Mouse (Mus musculus): ENCODE data around the gene Mob3a. TPM values are rescaled to one million over a fixed set of nuclear protein-coding genes. Genes with fewer than 3 reads are reported as not detected.
A peak's percentile ranks its signal among the peaks of the same experiment; 100 is the strongest.

Gene Mob3a
- polyA plus RNA-seq, 1 experiment from 2014 or later: 42.3 TPM

DNA sequence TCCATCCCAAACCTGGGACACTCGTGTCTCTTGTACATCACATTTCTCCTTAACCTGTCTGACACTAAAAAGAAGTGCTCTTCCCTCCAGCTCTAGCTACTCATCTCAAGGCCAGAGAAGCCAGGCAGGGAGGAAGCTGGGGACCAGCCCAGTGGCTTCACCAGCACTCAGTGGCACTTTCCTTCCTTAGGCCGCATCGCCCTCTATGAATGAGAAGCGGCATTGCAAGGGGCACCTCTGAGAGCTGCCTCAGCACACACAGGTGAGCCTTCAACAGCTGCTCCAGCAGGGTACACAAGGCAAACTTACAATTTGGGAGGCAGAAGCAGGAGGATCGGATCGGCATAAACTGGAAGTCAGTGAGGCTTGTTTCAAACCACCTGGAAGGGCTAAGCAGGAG is 17.6 kb downstream of the Mob3a start:
- Histone ChIP-seq H3K27ac (ENCODE audit: low read length) (no peak overlapping the region), H3K27me3 (ENCODE audit: control insufficient read depth, insufficient read depth, low read depth, low read length) (no peaks in the 10 kb centered on the region), H3K4me3 (ENCODE audit: low read length) (no peak overlapping the region), H3K4me2 (ENCODE audit: low read depth, low read length) (no peak overlapping the region), H3K9me3 (ENCODE audit: control insufficient read depth, low read length) (no peaks in the 10 kb centered on the region), H3K9ac (ENCODE audit: low read length) (no peak overlapping the region), H3K36me3 (ENCODE audit: control insufficient read depth, insufficient read depth, low read length) (peaks cover 19% of the 10 kb centered on the region), H3K4me1 (replicated peaks; ENCODE audit: control insufficient read depth, insufficient read depth, low read length) (peaks cover 5% of the 10 kb centered on the region)
- ATAC-seq (ENCODE audit: low read depth): no peak; the same call in 1 of the 2 replicates
- WGBS: 62% methylated on average over 6 of the region's 6 CpGs

DNA sequence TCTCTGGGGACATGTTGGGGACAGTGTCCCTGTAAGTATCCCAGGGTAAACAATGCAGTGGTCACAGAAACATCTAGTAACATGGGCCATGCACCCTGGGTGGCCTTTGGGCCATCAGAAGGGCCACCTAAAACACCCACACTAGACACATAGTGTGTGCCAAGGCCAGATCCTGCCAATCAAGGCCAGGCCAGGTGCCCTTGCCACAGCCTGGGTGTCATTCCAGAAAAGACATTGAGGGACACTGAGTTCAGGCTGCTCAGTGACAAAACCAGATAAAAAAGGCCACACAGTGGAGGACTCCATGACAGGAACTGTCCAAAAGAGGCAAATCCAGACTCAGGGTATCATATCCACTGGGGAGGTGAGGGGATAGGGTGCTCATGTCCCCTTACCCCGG is 18.1 kb downstream of the Mob3a start:
- Histone ChIP-seq H3K4me2 (ENCODE audit: low read depth, low read length) (no peak overlapping the region), H3K4me3 (ENCODE audit: low read length) (no peak overlapping the region), H3K9me3 (ENCODE audit: control insufficient read depth, low read length) (no peaks in the 10 kb centered on the region), H3K9ac (ENCODE audit: low read length) (no peak overlapping the region), H3K36me3 (ENCODE audit: control insufficient read depth, insufficient read depth, low read length) (peaks cover 17% of the 10 kb centered on the region), H3K27ac (ENCODE audit: low read length) (no peak overlapping the region), H3K27me3 (ENCODE audit: control insufficient read depth, insufficient read depth, low read depth, low read length) (no peaks in the 10 kb centered on the region), H3K4me1 (replicated peaks; ENCODE audit: control insufficient read depth, insufficient read depth, low read length) (peaks cover 11% of the 10 kb centered on the region)
- WGBS: 96% methylated on average over 1 of the region's 1 CpGs
- ATAC-seq (ENCODE audit: low read depth): no peak

GRCm38 (mm10) chr10:80682003-80682402 is 19.8 kb downstream of the Mob3a start:
- 93% methylated on average over 6 of the region's 6 CpGs for WGBS
- no peak overlapping the region for H3K4me2 ChIP-seq (ENCODE audit: low read depth, low read length)
- no peaks in the 10 kb centered on the region for H3K9me3 ChIP-seq (ENCODE audit: control insufficient read depth, low read length)
- H3K36me3 ChIP-seq (ENCODE audit: control insufficient read depth, insufficient read depth, low read length): peaks cover 15% of the 10 kb centered on the region
- H3K27ac ChIP-seq (ENCODE audit: low read length): no peak overlapping the region
- no peaks in the 10 kb centered on the region for H3K27me3 ChIP-seq (ENCODE audit: control insufficient read depth, insufficient read depth, low read depth, low read length)
- no peak overlapping the region for H3K9ac ChIP-seq (ENCODE audit: low read length)
- H3K4me1 ChIP-seq (replicated peaks; ENCODE audit: control insufficient read depth, insufficient read depth, low read length): peaks cover 27% of the 10 kb centered on the region
- H3K4me3 ChIP-seq (ENCODE audit: low read length): no peak overlapping the region
- ATAC-seq (ENCODE audit: low read depth): no peak

DNA sequence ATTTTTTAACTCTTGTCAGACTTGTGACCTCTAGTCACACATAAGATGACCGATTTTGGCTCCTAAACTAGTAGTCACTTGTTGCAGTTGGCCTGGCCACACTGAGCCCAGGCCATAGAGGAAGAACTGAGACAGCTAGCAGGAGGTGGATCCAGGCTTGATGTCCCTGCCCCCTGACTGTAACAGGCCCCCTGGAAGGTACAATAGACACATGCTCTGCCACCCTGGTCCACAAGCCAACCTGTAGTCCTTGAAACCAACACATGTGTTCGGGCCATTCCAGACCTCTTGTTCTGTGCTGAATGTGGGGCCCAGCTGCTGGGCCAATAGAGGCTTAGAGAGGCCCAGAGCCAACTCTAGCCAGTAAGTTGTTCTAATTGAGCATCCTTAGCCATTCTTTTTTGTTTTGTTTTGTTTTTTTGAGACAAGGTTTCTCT is 21.5 kb downstream of the Mob3a start:
- Histone ChIP-seq H3K36me3 (ENCODE audit: control insufficient read depth, insufficient read depth, low read length) (peaks cover under 1% of the 10 kb centered on the region; the same call in 1 of the 2 replicates), H3K27ac (ENCODE audit: low read length) (no peak overlapping the region), H3K4me1 (replicated peaks; ENCODE audit: control insufficient read depth, insufficient read depth, low read length) (peaks cover 27% of the 10 kb centered on the region), H3K4me3 (ENCODE audit: low read length) (no peak overlapping the region), H3K4me2 (ENCODE audit: low read depth, low read length) (no peak overlapping the region), H3K9ac (ENCODE audit: low read length) (no peak overlapping the region), H3K9me3 (ENCODE audit: control insufficient read depth, low read length) (no peaks in the 10 kb centered on the region), H3K27me3 (ENCODE audit: control insufficient read depth, insufficient read depth, low read depth, low read length) (no peaks in the 10 kb centered on the region)
- ATAC-seq (ENCODE audit: low read depth): no peak
- WGBS: 60% methylated on average over 2 of the region's 2 CpGs

- H3K4me3 ChIP-seq (ENCODE audit: low read length): no peak overlapping the region
- H3K9ac ChIP-seq (ENCODE audit: low read length): no peak overlapping the region
- no peaks in the 10 kb centered on the region for H3K36me3 ChIP-seq (ENCODE audit: control insufficient read depth, insufficient read depth, low read length)
- H3K27ac ChIP-seq (ENCODE audit: low read length): peak overlapping the region; percentile 98
- no peak for ATAC-seq (ENCODE audit: low read depth)
- WGBS: 49% methylated on average over 9 of the region's 9 CpGs
- no peak overlapping the region for H3K4me2 ChIP-seq (ENCODE audit: low read depth, low read length)
- H3K9me3 ChIP-seq (ENCODE audit: control insufficient read depth, low read length): no peaks in the 10 kb centered on the region
- H3K27me3 ChIP-seq (ENCODE audit: control insufficient read depth, insufficient read depth, low read depth, low read length): no peaks in the 10 kb centered on the region
- peaks cover 31% of the 10 kb centered on the region for H3K4me1 ChIP-seq (replicated peaks; ENCODE audit: control insufficient read depth, insufficient read depth, low read length)
Observed at GRCm38 (mm10) chr10:80679556-80680259, 22.1 kb downstream of the Mob3a start.

DNA sequence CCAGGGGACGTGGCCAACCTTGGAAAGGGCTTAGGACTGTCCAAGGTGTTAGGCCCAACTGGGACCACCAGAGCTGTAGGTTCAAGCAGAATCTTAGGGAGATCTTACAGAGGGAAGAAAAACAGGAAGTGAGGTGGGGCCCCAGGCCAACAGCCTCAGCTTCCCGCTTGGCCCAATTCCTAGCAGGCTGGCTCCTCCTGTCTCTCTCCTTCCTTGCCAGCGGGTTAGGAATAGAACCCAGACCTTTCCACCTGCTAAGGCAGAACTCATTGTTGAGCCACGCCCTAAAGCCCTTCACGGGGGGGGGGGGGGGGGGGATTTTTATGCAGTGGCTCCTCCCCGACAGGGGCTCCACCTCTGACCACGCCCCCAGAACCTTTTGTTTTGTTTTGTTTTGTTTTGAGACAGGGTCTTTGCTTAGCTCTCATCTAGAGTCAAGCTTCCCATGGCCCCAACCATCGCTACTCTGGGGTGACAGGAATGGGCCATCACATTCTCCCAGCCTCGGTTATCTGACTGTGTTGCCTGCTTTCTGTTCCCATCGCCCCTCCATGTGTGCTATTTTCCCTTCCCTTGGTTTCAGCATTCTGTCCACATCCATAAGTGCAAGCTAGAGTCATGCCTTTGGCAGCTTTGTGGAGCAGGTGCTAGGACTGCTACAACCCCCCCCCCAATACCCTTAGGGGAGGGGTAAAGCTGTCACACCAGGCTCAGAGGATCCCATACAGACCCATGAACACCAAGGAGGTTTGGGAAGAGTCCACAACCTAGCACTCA is 23.0 kb downstream of the Mob3a start:
- Histone ChIP-seq H3K9ac (ENCODE audit: low read length) (peak overlapping the region; percentile 80; the same call in 1 of the 2 replicates), H3K9me3 (ENCODE audit: control insufficient read depth, low read length) (no peaks in the 10 kb centered on the region), H3K27ac (ENCODE audit: low read length) (peak overlapping the region; percentile 98), H3K4me3 (ENCODE audit: low read length) (no peak overlapping the region), H3K27me3 (ENCODE audit: control insufficient read depth, insufficient read depth, low read depth, low read length) (no peaks in the 10 kb centered on the region), H3K4me1 (replicated peaks; ENCODE audit: control insufficient read depth, insufficient read depth, low read length) (peaks cover 40% of the 10 kb centered on the region), H3K4me2 (ENCODE audit: low read depth, low read length) (peak overlapping the region; percentile 71), H3K36me3 (ENCODE audit: control insufficient read depth, insufficient read depth, low read length) (no peaks in the 10 kb centered on the region)
- 35% methylated on average over 10 of the region's 10 CpGs for WGBS
- ATAC-seq (ENCODE audit: low read depth): peak; percentile 2; the same call in 1 of the 2 replicates

DNA sequence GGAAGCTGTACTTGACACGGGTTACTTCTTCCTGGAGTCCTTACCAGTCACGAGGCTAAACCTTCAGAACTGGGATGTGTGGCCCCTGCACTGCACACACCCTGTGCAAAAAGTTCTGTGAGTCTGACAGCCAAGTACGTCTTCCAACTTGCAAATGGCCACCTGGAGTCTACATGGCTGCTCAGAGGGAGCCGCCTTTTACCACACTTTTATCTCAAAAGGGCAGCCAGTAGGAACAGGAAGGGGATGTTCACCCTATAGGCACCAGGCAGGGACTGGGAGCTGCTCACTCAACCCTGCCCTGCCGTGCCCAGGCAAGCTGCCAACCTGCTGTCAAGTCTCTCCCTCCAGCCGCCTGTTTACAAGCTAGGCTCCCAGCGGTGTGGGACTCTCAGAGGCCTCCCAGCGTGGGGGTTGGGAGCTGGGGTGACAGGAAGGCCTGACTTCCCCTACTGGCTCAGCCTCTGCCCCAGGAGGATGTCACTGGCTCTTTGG is 23.8 kb downstream of the Mob3a start, which contains the start of gene Mknk2:
Gene Mknk2 (minus strand): TSS at position 171 of the 495 bp plus-strand sequence.
- ATAC-seq (ENCODE audit: low read depth): peak; percentile 67
- H3K4me1 ChIP-seq (replicated peaks; ENCODE audit: control insufficient read depth, insufficient read depth, low read length): peaks cover 46% of the 10 kb centered on the region
- WGBS: 2% methylated on average over 8 of the region's 8 CpGs

DNA sequence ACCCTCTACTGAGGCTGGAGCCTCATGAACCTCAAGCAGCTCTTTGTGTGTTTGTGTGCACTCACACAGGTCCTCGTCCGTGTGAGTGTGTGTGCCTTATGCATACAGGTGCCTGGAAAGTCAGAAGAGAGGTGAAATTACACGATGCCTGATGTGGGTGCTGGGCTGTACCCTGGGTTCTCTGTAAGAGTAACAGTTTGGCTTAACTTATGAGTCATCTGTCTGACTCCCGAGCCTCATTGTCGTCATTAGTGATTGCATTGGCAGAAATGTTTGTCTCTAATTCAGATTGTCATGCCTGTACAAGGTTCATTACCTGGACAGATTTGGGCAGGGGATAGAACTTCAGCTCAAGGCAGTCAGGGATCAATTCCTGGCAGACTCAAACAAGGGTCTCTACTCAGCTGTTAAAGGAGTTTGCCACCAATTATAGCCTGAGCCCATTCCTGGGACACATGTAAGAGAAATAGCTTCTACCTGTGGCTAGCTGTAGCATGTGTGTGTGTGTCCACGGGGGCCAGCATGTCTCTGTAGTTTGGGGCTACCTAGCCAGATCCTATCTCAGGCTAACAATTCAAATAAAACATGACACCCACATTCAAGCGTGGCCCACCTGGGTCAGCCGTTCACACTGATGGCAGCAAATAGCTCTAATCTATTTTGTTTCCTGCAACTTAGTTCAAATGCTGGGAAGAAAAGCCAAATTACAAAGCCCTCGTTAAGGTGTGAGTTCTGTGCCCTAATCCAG is 24.5 kb downstream of the Mob3a start:
- ATAC-seq (ENCODE audit: low read depth): no peak
- H3K9ac ChIP-seq (ENCODE audit: low read length): peak overlapping the region; percentile 80
- H3K27me3 ChIP-seq (ENCODE audit: control insufficient read depth, insufficient read depth, low read depth, low read length): no peaks in the 10 kb centered on the region
- H3K4me2 ChIP-seq (ENCODE audit: low read depth, low read length): peak overlapping the region; percentile 71
- H3K4me1 ChIP-seq (replicated peaks; ENCODE audit: control insufficient read depth, insufficient read depth, low read length): peaks cover 49% of the 10 kb centered on the region
- H3K4me3 ChIP-seq (ENCODE audit: low read length): peak overlapping the region; percentile 94
- H3K27ac ChIP-seq (ENCODE audit: low read length): peak overlapping the region; percentile 98
- H3K36me3 ChIP-seq (ENCODE audit: control insufficient read depth, insufficient read depth, low read length): no peaks in the 10 kb centered on the region
- 20% methylated on average over 9 of the region's 9 CpGs for WGBS
- H3K9me3 ChIP-seq (ENCODE audit: control insufficient read depth, low read length): no peaks in the 10 kb centered on the region

More for the DNA sequence above, 23.8 kb downstream of the Mob3a start, which contains the start of gene Mknk2:
- peak within 1 kb of the TSS; percentile 94 for H3K4me3 ChIP-seq (ENCODE audit: low read length)
- H3K9ac ChIP-seq (ENCODE audit: low read length): peak within 1 kb of the TSS; percentile 80
- no peaks in the 10 kb centered on the region for H3K27me3 ChIP-seq (ENCODE audit: control insufficient read depth, insufficient read depth, low read depth, low read length)
- peak within 1 kb of the TSS; percentile 71 for H3K4me2 ChIP-seq (ENCODE audit: low read depth, low read length)
- peak within 1 kb of the TSS; percentile 98 for H3K27ac ChIP-seq (ENCODE audit: low read length)
- H3K9me3 ChIP-seq (ENCODE audit: control insufficient read depth, low read length): no peaks in the 10 kb centered on the region
- H3K36me3 ChIP-seq (ENCODE audit: control insufficient read depth, insufficient read depth, low read length): no peaks in the 10 kb centered on the region

Measured in lung, embryonic 16.5 days (tissue).